Mouse (Mus musculus): ENCODE results near the gene Plvap.

DNA sequence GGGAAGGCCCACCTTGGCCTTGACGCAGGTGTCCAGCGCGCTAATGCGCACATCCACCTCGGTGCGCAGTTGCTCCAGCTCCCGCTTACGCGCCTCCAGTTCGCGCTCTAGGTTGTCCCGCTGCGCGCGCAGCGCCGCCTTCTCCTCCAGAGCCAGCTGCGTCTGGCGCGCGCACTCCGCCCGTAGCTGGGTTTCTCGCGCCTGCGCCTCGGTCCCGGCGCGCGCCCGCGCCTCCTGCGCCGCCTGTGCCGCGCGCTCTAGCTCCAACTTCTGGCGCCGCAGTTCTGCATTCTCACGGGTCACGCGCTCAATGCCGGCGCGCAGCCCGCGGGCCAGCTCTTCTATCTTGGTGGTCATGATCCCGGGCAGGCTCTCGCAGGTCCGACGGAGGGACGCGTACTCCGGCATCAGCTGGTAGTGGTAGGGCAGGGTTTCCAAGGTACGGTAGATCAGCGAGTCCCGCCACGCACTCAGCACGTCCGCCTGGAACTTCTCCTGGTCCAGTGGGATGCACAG is 3.9 kb downstream of the Plvap start:
- TF ChIP-seq POLR2A (IDR thresholded peaks at IDR 0.05; ENCODE audit: extremely low read depth, insufficient read depth, low read length) (peak; percentile 65; the same call in 1 of the 2 replicates), CTCF (IDR thresholded peaks at IDR 0.05; ENCODE audit: extremely low read depth, insufficient read depth, low read length) (no peak)

Measured in cortical plate, adult 2 months (tissue).